8 mouse cellular contexts compared by ENCODE assay signal in genomic region chr17:72603886-72604609, GRCm38 (mm10). TPM values are rescaled to one million over a fixed set of nuclear protein-coding genes. Genes with fewer than 3 reads are reported as not detected.
A peak's percentile ranks its signal among the peaks of the same experiment; 100 is the strongest.
DNase-seq lines count a peak whose midpoint lies in the region; ATAC-seq and TF ChIP-seq lines count a peak whose summit lies in the region.

No protein-coding gene starts in this region.

- H3K4me3 ChIP-seq in gastrocnemius, adult 2 months = peak overlapping the region; percentile 58
- peak overlapping the region; percentile 61 for H3K4me3 ChIP-seq in hindbrain, postnatal 0 days (ENCODE audit: low read length)
- peak overlapping the region; percentile 51 for H3K4me3 ChIP-seq in neural tube, embryonic 12.5 days

- no peak for DNase-seq in gastrocnemius, adult 2 months
- DNase-seq in gastrocnemius, adult 18-20 months (ENCODE audit: low spot score) = no peak
- DNase-seq in right cerebral cortex, adult 18-20 months = peak; percentile 32
- no peak for DNase-seq in right cerebral cortex, postnatal 4 days
- DNase-seq in hindbrain, postnatal 0 days (ENCODE audit: low spot score) = no peak
- DNase-seq in left cerebral cortex, adult 11 months (ENCODE audit: low spot score) = no peak
- DNase-seq in lung, postnatal 10 days = no peak

- no peaks in the 10 kb centered on the region for H3K27me3 ChIP-seq in hindbrain, postnatal 0 days (ENCODE audit: insufficient read depth, low read length)
- peaks cover 26% of the 10 kb centered on the region for H3K27me3 ChIP-seq in neural tube, embryonic 12.5 days (replicated peaks)

- H3K9me3 ChIP-seq in hindbrain, postnatal 0 days (ENCODE audit: low read length) = no peaks in the 10 kb centered on the region
- H3K9me3 ChIP-seq in neural tube, embryonic 12.5 days = no peaks in the 10 kb centered on the region

- peak overlapping the region; percentile 39 for H3K9ac ChIP-seq in hindbrain, postnatal 0 days (replicated peaks; ENCODE audit: low read length)
- H3K9ac ChIP-seq in neural tube, embryonic 12.5 days = peak overlapping the region; percentile 53

- 1% methylated on average over 51 of the region's 51 CpGs for WGBS in hindbrain, postnatal 0 days
- WGBS in neural tube, embryonic 12.5 days = 1% methylated on average over 49 of the region's 51 CpGs

- no peaks in the 10 kb centered on the region for H3K36me3 ChIP-seq in hindbrain, postnatal 0 days (ENCODE audit: insufficient read depth, low read length)
- H3K36me3 ChIP-seq in neural tube, embryonic 12.5 days = no peaks in the 10 kb centered on the region

- ATAC-seq in hindbrain, postnatal 0 days = peak; percentile 72
- ATAC-seq in neural tube, embryonic 12.5 days (ENCODE audit: low FRiP score, low read depth) = peak; percentile 71

- no peak for TF ChIP-seq CTCF in gastrocnemius, adult 2 months (IDR thresholded peaks at IDR 0.05)
- no peak for TF ChIP-seq CTCF in hindbrain, postnatal 0 days (IDR thresholded peaks at IDR 0.05; ENCODE audit: low read depth)

- peaks cover 5% of the 10 kb centered on the region; the same call in 1 of the 2 replicates for H3K4me1 ChIP-seq in hindbrain, postnatal 0 days (ENCODE audit: insufficient read depth, low read length)
- peaks cover 18% of the 10 kb centered on the region for H3K4me1 ChIP-seq in neural tube, embryonic 12.5 days

- intact Hi-C loops in gastrocnemius, adult 2 months (cut with DNase I) = loop anchor here (5.0 kb wide), 1 partner anchor 183 kb away; no protein-coding TSS in a partner anchor

- H3K4me2 ChIP-seq in hindbrain, postnatal 0 days (ENCODE audit: low read depth, low read length) = peak overlapping the region; percentile 79
- peak overlapping the region; percentile 96 for H3K4me2 ChIP-seq in neural tube, embryonic 12.5 days (replicated peaks)

- no peak overlapping the region for H3K27ac ChIP-seq in gastrocnemius, adult 2 months
- no peak overlapping the region for H3K27ac ChIP-seq in hindbrain, postnatal 0 days
- no peak overlapping the region for H3K27ac ChIP-seq in neural tube, embryonic 12.5 days

RNA-seq across cellular contexts. Expression of gene Alk, which starts 0.4 kb away (rescaled TPM):
- not detected for total RNA-seq in gastrocnemius, adult 2 months (2021)
- not detected for total RNA-seq in gastrocnemius, adult 18-20 months (2021)
- 17.1 and 17.4 TPM in 2 replicates for total RNA-seq in hindbrain, postnatal 0 days (2014; rRNA removed)
- polyA plus RNA-seq in hindbrain, postnatal 0 days (2015; fragmentation: Nextera tagmentation; extraction: Ambion mirVana) = 3.4 and 4.0 TPM in 2 replicates
- polyA plus RNA-seq in neural tube, embryonic 12.5 days (2016; fragmentation: Nextera tagmentation; extraction: Ambion mirVana) = 2.2 and 2.6 TPM in 2 replicates

Comparison
In these comparisons a context has a peak if more than half of its experiments do, and no peak if none do; other contexts are left out.
1. RNA of gene Alk, which starts 0.4 kb away (total RNA-seq): 17.1 to 17.4 TPM in hindbrain, postnatal 0 days; not detected in gastrocnemius, adult 18-20 months and not detected in gastrocnemius, adult 2 months; every median in the first group is over 10 times any median in the second.
2. Peak in every context shown above with its lines, with median percentiles within 50 percentile points of each other: H3K4me3 ChIP-seq.